Comparison of ENCODE assay signal across 9 mouse cellular contexts in genomic region chr5:120511643-120512220, GRCm38 (mm10). TPM values are rescaled to one million over a fixed set of nuclear protein-coding genes. Genes with fewer than 3 reads are reported as not detected.
A peak's percentile ranks its signal among the peaks of the same experiment; 100 is the strongest.
DNase-seq lines count a peak whose midpoint lies in the region; ATAC-seq and TF ChIP-seq lines count a peak whose summit lies in the region.
"Had no signal": no experiment of that assay in that cellular context is flagged by ENCODE, and none has a peak within 500 bp of the region (broad histone marks: within the 10 kb centered on the region; RNA-seq: fewer than 3 reads in every experiment).

No protein-coding gene starts in this region.

- H3K9ac ChIP-seq in liver, adult 2 months (ENCODE audit: low read depth, low read length) = peak overlapping the region; percentile 96
- H3K9ac ChIP-seq in forebrain, embryonic 11.5 days (ENCODE audit: low read length) = no peak overlapping the region
- H3K9ac ChIP-seq in hindbrain, embryonic 11.5 days (ENCODE audit: low read depth, low read length) = no peak overlapping the region
- peak overlapping the region; percentile 61 for H3K9ac ChIP-seq in liver, embryonic 16.5 days (ENCODE audit: low read depth, low read length)
- H3K9ac ChIP-seq in neural tube, embryonic 14.5 days (replicated peaks; ENCODE audit: low read depth, low read length) = 0 out of 2 replicates have a peak overlapping the region, but pooled peaks have one; percentile 4

- peaks cover 3% of the 10 kb centered on the region; the same call in 1 of the 2 replicates for H3K79me2 ChIP-seq in liver, adult 2 months (ENCODE audit: control insufficient read depth, insufficient read depth, low read length)

- WGBS in liver, adult 2 months = 2% methylated on average over 14 of the region's 14 CpGs
- 40% methylated on average over 14 of the region's 14 CpGs for WGBS in forebrain, embryonic 11.5 days
- 43% methylated on average over 14 of the region's 14 CpGs for WGBS in hindbrain, embryonic 11.5 days
- WGBS in liver, embryonic 16.5 days (ENCODE audit: insufficient replicate concordance) = 5% methylated on average over 14 of the region's 14 CpGs
- WGBS in neural tube, embryonic 14.5 days = 36% methylated on average over 12 of the region's 14 CpGs

- H3K9me3 ChIP-seq in forebrain, embryonic 11.5 days (ENCODE audit: control insufficient read depth, low read length) = no peaks in the 10 kb centered on the region
- H3K9me3 ChIP-seq in hindbrain, embryonic 11.5 days (ENCODE audit: control insufficient read depth, low read length) = no peaks in the 10 kb centered on the region
- H3K9me3 ChIP-seq in liver, embryonic 16.5 days (replicated peaks; ENCODE audit: control insufficient read depth, low read length) = no peaks in the 10 kb centered on the region
- no peaks in the 10 kb centered on the region for H3K9me3 ChIP-seq in neural tube, embryonic 14.5 days (ENCODE audit: control insufficient read depth, low read length)

- H3K4me3 ChIP-seq in liver, adult 2 months (ENCODE audit: insufficient read depth, low read depth, low read length) = peak overlapping the region; percentile 96
- peak overlapping the region; percentile 39 for H3K4me3 ChIP-seq in forebrain, embryonic 11.5 days (ENCODE audit: low read depth, low read length)
- H3K4me3 ChIP-seq in hindbrain, embryonic 11.5 days (ENCODE audit: low read depth, low read length) = peak overlapping the region; percentile 42
- H3K4me3 ChIP-seq in liver, embryonic 16.5 days (ENCODE audit: low read depth, low read length) = peak overlapping the region; percentile 64
- H3K4me3 ChIP-seq in neural tube, embryonic 14.5 days (ENCODE audit: low read depth, low read length) = peak overlapping the region; percentile 34

- peaks cover 27% of the 10 kb centered on the region for H3K4me1 ChIP-seq in liver, adult 2 months (ENCODE audit: control insufficient read depth, insufficient read depth, low read length)
- H3K4me1 ChIP-seq in forebrain, embryonic 11.5 days (replicated peaks; ENCODE audit: control insufficient read depth, insufficient read depth, low read length) = 0 out of 2 replicates have a peak, but pooled peaks cover 9% of the 10 kb centered on the region
- peaks cover 7% of the 10 kb centered on the region for H3K4me1 ChIP-seq in hindbrain, embryonic 11.5 days (replicated peaks; ENCODE audit: control insufficient read depth, insufficient read depth, low read length)
- peaks cover 39% of the 10 kb centered on the region for H3K4me1 ChIP-seq in liver, embryonic 16.5 days (ENCODE audit: control insufficient read depth, low read depth, low read length)
- 0 out of 2 replicates have a peak, but pooled peaks cover 4% of the 10 kb centered on the region for H3K4me1 ChIP-seq in neural tube, embryonic 14.5 days (ENCODE audit: control insufficient read depth, insufficient read depth, low read length)

- peak overlapping the region; percentile 60; the same call in 1 of the 2 replicates for H3K4me2 ChIP-seq in forebrain, embryonic 11.5 days (ENCODE audit: low read depth, low read length, severe bottlenecking)
- peak overlapping the region; percentile 54; the same call in 1 of the 2 replicates for H3K4me2 ChIP-seq in hindbrain, embryonic 11.5 days (replicated peaks; ENCODE audit: low read depth, low read length)
- H3K4me2 ChIP-seq in liver, embryonic 16.5 days (ENCODE audit: low read depth, low read length) = peak overlapping the region; percentile 77
- H3K4me2 ChIP-seq in neural tube, embryonic 14.5 days (ENCODE audit: low read depth, low read length) = peak overlapping the region; percentile 62

- TF ChIP-seq CTCF in liver, adult 2 months (IDR thresholded peaks at IDR 0.05; ENCODE audit: low read depth, low read length) = no peak

- ATAC-seq in forebrain, embryonic 11.5 days (replicated peaks; ENCODE audit: low FRiP score) = no peak
- ATAC-seq in hindbrain, embryonic 11.5 days (ENCODE audit: low FRiP score) = no peak
- ATAC-seq in liver, embryonic 16.5 days (ENCODE audit: low read depth) = no peak
- no peak for ATAC-seq in neural tube, embryonic 14.5 days (ENCODE audit: low read depth)

- no peaks in the 10 kb centered on the region for H3K27me3 ChIP-seq in liver, adult 2 months (ENCODE audit: control insufficient read depth, insufficient read depth, low read length)
- peaks cover 2% of the 10 kb centered on the region; the same call in 1 of the 2 replicates for H3K27me3 ChIP-seq in forebrain, embryonic 11.5 days (ENCODE audit: control insufficient read depth, insufficient read depth, low read length)
- H3K27me3 ChIP-seq in hindbrain, embryonic 11.5 days (ENCODE audit: control insufficient read depth, insufficient read depth, low read length) = peaks cover 2% of the 10 kb centered on the region
- H3K27me3 ChIP-seq in liver, embryonic 16.5 days (ENCODE audit: control insufficient read depth, insufficient read depth, low read depth, low read length) = no peaks in the 10 kb centered on the region; the same call in 1 of the 2 replicates
- H3K27me3 ChIP-seq in neural tube, embryonic 14.5 days (ENCODE audit: control insufficient read depth, insufficient read depth, low read length) = no peaks in the 10 kb centered on the region

- H3K36me3 ChIP-seq in liver, adult 2 months (ENCODE audit: control insufficient read depth, insufficient read depth, low read length) = no peaks in the 10 kb centered on the region
- H3K36me3 ChIP-seq in forebrain, embryonic 11.5 days (ENCODE audit: control insufficient read depth, insufficient read depth, low read length) = no peaks in the 10 kb centered on the region
- H3K36me3 ChIP-seq in hindbrain, embryonic 11.5 days (ENCODE audit: control insufficient read depth, insufficient read depth, low read length) = no peaks in the 10 kb centered on the region
- no peaks in the 10 kb centered on the region for H3K36me3 ChIP-seq in liver, embryonic 16.5 days (ENCODE audit: control insufficient read depth, insufficient read depth)
- no peaks in the 10 kb centered on the region for H3K36me3 ChIP-seq in neural tube, embryonic 14.5 days (ENCODE audit: control insufficient read depth, insufficient read depth, low read length)

- TF ChIP-seq POLR2A in liver, adult 2 months (IDR thresholded peaks at IDR 0.05; ENCODE audit: extremely low read depth, insufficient read depth, low read length) = no peak

- peak overlapping the region; percentile 99 for H3K27ac ChIP-seq in liver, adult 2 months (replicated peaks; ENCODE audit: insufficient read depth, low read depth, low read length)
- H3K27ac ChIP-seq in forebrain, embryonic 11.5 days (ENCODE audit: low read depth, low read length) = no peak overlapping the region
- H3K27ac ChIP-seq in hindbrain, embryonic 11.5 days (ENCODE audit: low read depth, low read length) = no peak overlapping the region
- H3K27ac ChIP-seq in liver, embryonic 16.5 days (ENCODE audit: low read length) = peak overlapping the region; percentile 55
- H3K27ac ChIP-seq in neural tube, embryonic 14.5 days (ENCODE audit: low read depth, low read length) = no peak overlapping the region

- DNase-seq in liver, adult 2 months (ENCODE audit: extremely low read depth, low read depth, low spot score) = peak; percentile 72
- no peak for DNase-seq in liver
- DNase-seq in forebrain, embryonic 11.5 days (ENCODE audit: low spot score) = no peak
- DNase-seq in hindbrain, embryonic 11.5 days (ENCODE audit: low spot score) = no peak
- no peak for DNase-seq in thymus, postnatal 25 days
- no peak for DNase-seq in layer of hippocampus, adult 18-20 months (ENCODE audit: low spot score in 2 of 2)

RNA-seq across cellular contexts. Expression of gene Slc8b1, which starts 0.8 kb away (rescaled TPM):
- 40.6 and 78.9 TPM in 2 replicates for total RNA-seq in liver, adult 2 months (2014; rRNA removed)
- polyA plus RNA-seq in liver, adult 2 months (2012; rRNA removed) = 47.6 and 52.4 TPM in 2 replicates
- polyA plus RNA-seq in forebrain, embryonic 11.5 days (2014; fragmentation: Nextera tagmentation; extraction: Ambion mirVana) = 2.9 and 3.3 TPM in 2 replicates
- polyA plus RNA-seq in hindbrain, embryonic 11.5 days (2014; fragmentation: Nextera tagmentation; extraction: Ambion mirVana) = 1.5 and 2.1 TPM in 2 replicates
- polyA plus RNA-seq in liver, embryonic 16.5 days (2015; fragmentation: Nextera tagmentation; extraction: Ambion mirVana) = 9.2 TPM in 2 replicates
- 0.95 and 2.1 TPM in 2 replicates for polyA plus RNA-seq in neural tube, embryonic 14.5 days (2014; fragmentation: Nextera tagmentation; extraction: Ambion mirVana)
- 10 to 100 TPM in 1 of 2 experiments, 1 to 10 TPM in 1; 7.8 to 11.8 TPM for total RNA-seq in layer of hippocampus, adult 18-20 months (2021)

RNA-seq across cellular contexts. Expression of gene Plbd2, which starts 8.3 kb away (rescaled TPM):
- 18.1 and 28.9 TPM in 2 replicates for total RNA-seq in liver, adult 2 months (2014; rRNA removed)
- 41.9 and 42.0 TPM in 2 replicates for polyA plus RNA-seq in liver, adult 2 months (2012; rRNA removed)
- polyA plus RNA-seq in forebrain, embryonic 11.5 days (2014; fragmentation: Nextera tagmentation; extraction: Ambion mirVana) = 29.8 and 31.2 TPM in 2 replicates
- polyA plus RNA-seq in hindbrain, embryonic 11.5 days (2014; fragmentation: Nextera tagmentation; extraction: Ambion mirVana) = 20.5 and 22.1 TPM in 2 replicates
- polyA plus RNA-seq in liver, embryonic 16.5 days (2015; fragmentation: Nextera tagmentation; extraction: Ambion mirVana) = 16.7 and 19.0 TPM in 2 replicates
- 30.8 and 30.9 TPM in 2 replicates for polyA plus RNA-seq in neural tube, embryonic 14.5 days (2014; fragmentation: Nextera tagmentation; extraction: Ambion mirVana)
- total RNA-seq in layer of hippocampus, adult 18-20 months (2021) = 10 to 100 TPM; 55.8 to 56.5 TPM

RNA-seq across cellular contexts. Expression of gene Sds, which starts 35.4 kb away (rescaled TPM):
- total RNA-seq in liver, adult 2 months (2014; rRNA removed) = 410 and 645 TPM in 2 replicates
- polyA plus RNA-seq in liver, adult 2 months (2012; rRNA removed) = 648 and 709 TPM in 2 replicates
- polyA plus RNA-seq in forebrain, embryonic 11.5 days (2014; fragmentation: Nextera tagmentation; extraction: Ambion mirVana) = not detected in 2 replicates
- polyA plus RNA-seq in hindbrain, embryonic 11.5 days (2014; fragmentation: Nextera tagmentation; extraction: Ambion mirVana) = not detected in 2 replicates
- 3.2 and 4.3 TPM in 2 replicates for polyA plus RNA-seq in liver, embryonic 16.5 days (2015; fragmentation: Nextera tagmentation; extraction: Ambion mirVana)
- 0.29 TPM in 1 of 2 replicates, not detected in the other for polyA plus RNA-seq in neural tube, embryonic 14.5 days (2014; fragmentation: Nextera tagmentation; extraction: Ambion mirVana)
- under 1 TPM; 0.33 to 0.69 TPM for total RNA-seq in layer of hippocampus, adult 18-20 months (2021)
- polyA plus RNA-seq: brain, embryonic 14.5 days had no signal

RNA-seq across cellular contexts. Expression of gene Sdsl, which starts 39.1 kb away (rescaled TPM):
- total RNA-seq in liver, adult 2 months (2014; rRNA removed) = 11.7 and 23.2 TPM in 2 replicates
- polyA plus RNA-seq in liver, adult 2 months (2012; rRNA removed) = 18.6 and 25.9 TPM in 2 replicates
- 4.5 and 6.0 TPM in 2 replicates for polyA plus RNA-seq in forebrain, embryonic 11.5 days (2014; fragmentation: Nextera tagmentation; extraction: Ambion mirVana)
- 5.8 and 6.7 TPM in 2 replicates for polyA plus RNA-seq in hindbrain, embryonic 11.5 days (2014; fragmentation: Nextera tagmentation; extraction: Ambion mirVana)
- polyA plus RNA-seq in liver, embryonic 16.5 days (2015; fragmentation: Nextera tagmentation; extraction: Ambion mirVana) = 6.5 and 8.2 TPM in 2 replicates
- 5.8 and 8.3 TPM in 2 replicates for polyA plus RNA-seq in neural tube, embryonic 14.5 days (2014; fragmentation: Nextera tagmentation; extraction: Ambion mirVana)
- 1 to 10 TPM; 7.5 to 8.0 TPM for total RNA-seq in layer of hippocampus, adult 18-20 months (2021)

Comparison
In these comparisons a context has a peak if more than half of its experiments do, and no peak if none do; other contexts are left out.
1. RNA of gene Sds, which starts 35.4 kb away (polyA plus RNA-seq): 648 to 709 TPM in liver, adult 2 months; 3.2 to 4.3 TPM in liver, embryonic 16.5 days, 0.29 TPM in neural tube, embryonic 14.5 days, not detected in hindbrain, embryonic 11.5 days and not detected in forebrain, embryonic 11.5 days; every median in the first group is over 100 times any median in the second.
2. H3K27ac ChIP-seq: peak in liver, adult 2 months (single experiment) and liver, embryonic 16.5 days (single experiment); none in forebrain, embryonic 11.5 days (single experiment), hindbrain, embryonic 11.5 days (single experiment) and neural tube, embryonic 14.5 days (single experiment).
3. H3K4me3 ChIP-seq: peak in every context shown above with its lines; median percentile 96 in liver, adult 2 months; 64 in liver, embryonic 16.5 days; 42 in hindbrain, embryonic 11.5 days; 39 in forebrain, embryonic 11.5 days; 34 in neural tube, embryonic 14.5 days.
4. H3K9ac ChIP-seq: peak in liver, adult 2 months (single experiment), liver, embryonic 16.5 days (single experiment) and neural tube, embryonic 14.5 days (single experiment); none in forebrain, embryonic 11.5 days (single experiment) and hindbrain, embryonic 11.5 days (single experiment).
5. Peak in every context shown above with its lines, with median percentiles within 50 percentile points of each other: H3K4me2 ChIP-seq.